ENCODE assay signal across 8 mouse cellular contexts in the genomic region with DNA sequence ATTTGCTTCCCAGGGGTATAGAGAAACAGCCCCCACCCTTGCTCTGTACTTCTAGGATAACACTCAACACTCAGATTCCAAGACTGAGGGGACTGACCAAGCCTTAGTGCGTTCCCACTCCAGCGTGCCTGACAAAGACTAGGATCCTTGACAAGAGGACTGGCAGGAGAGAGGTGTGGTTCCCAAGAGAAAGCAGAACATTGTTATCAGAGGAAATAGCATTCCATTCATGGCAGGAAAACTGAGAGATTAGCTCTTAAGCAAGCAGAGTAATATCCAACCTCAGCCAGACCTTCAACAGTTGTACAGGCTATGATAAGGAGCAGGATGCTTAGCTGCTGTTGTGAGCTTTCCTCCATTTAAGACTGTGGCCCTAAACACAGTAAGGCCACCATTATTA. TPM values are rescaled to one million over a fixed set of nuclear protein-coding genes. Genes with fewer than 3 reads are reported as not detected.
DNase-seq lines count a peak whose midpoint lies in the region; ATAC-seq and TF ChIP-seq lines count a peak whose summit lies in the region.

No protein-coding gene starts in this region.

- no peak overlapping the region for H3K9ac ChIP-seq in intestine, embryonic 14.5 days (ENCODE audit: low read length)
- no peak overlapping the region for H3K9ac ChIP-seq in intestine, postnatal 0 days (ENCODE audit: low read depth, low read length)
- H3K9ac ChIP-seq in heart, embryonic 15.5 days: no peak overlapping the region
- no peak overlapping the region for H3K9ac ChIP-seq in limb, embryonic 15.5 days
- no peak overlapping the region for H3K9ac ChIP-seq in stomach, embryonic 14.5 days (replicated peaks; ENCODE audit: low read depth, low read length)
- H3K9ac ChIP-seq in hindbrain, embryonic 13.5 days: no peak overlapping the region

- H3K4me2 ChIP-seq in intestine, embryonic 14.5 days (ENCODE audit: low read length): no peak overlapping the region
- H3K4me2 ChIP-seq in intestine, postnatal 0 days (replicated peaks; ENCODE audit: low read depth): no peak overlapping the region
- peak overlapping the region; percentile 20 for H3K4me2 ChIP-seq in heart, embryonic 15.5 days
- no peak overlapping the region for H3K4me2 ChIP-seq in limb, embryonic 15.5 days
- no peak overlapping the region for H3K4me2 ChIP-seq in stomach, embryonic 14.5 days (replicated peaks; ENCODE audit: low read depth, low read length)
- H3K4me2 ChIP-seq in hindbrain, embryonic 13.5 days: no peak overlapping the region

- no peaks in the 10 kb centered on the region for H3K27me3 ChIP-seq in intestine, embryonic 14.5 days (replicated peaks; ENCODE audit: control insufficient read depth, insufficient read depth, low read length)
- H3K27me3 ChIP-seq in intestine, postnatal 0 days (replicated peaks; ENCODE audit: control insufficient read depth, insufficient read depth, low read length): no peaks in the 10 kb centered on the region
- no peaks in the 10 kb centered on the region for H3K27me3 ChIP-seq in heart, embryonic 15.5 days
- H3K27me3 ChIP-seq in limb, embryonic 15.5 days: no peaks in the 10 kb centered on the region
- no peaks in the 10 kb centered on the region for H3K27me3 ChIP-seq in stomach, embryonic 14.5 days (ENCODE audit: control insufficient read depth, insufficient read depth, low read length)
- H3K27me3 ChIP-seq in hindbrain, embryonic 13.5 days: no peaks in the 10 kb centered on the region

- no peak for TF ChIP-seq CTCF in intestine, postnatal 0 days (IDR thresholded peaks at IDR 0.05; ENCODE audit: low read depth)

- peaks cover 6% of the 10 kb centered on the region for H3K4me1 ChIP-seq in intestine, embryonic 14.5 days (replicated peaks; ENCODE audit: control insufficient read depth, insufficient read depth, low read length)
- H3K4me1 ChIP-seq in intestine, postnatal 0 days (replicated peaks; ENCODE audit: control insufficient read depth, insufficient read depth, low read length): no peaks in the 10 kb centered on the region
- H3K4me1 ChIP-seq in heart, embryonic 15.5 days (replicated peaks): peaks cover 56% of the 10 kb centered on the region
- peaks cover 12% of the 10 kb centered on the region for H3K4me1 ChIP-seq in limb, embryonic 15.5 days
- peaks cover 25% of the 10 kb centered on the region for H3K4me1 ChIP-seq in stomach, embryonic 14.5 days (ENCODE audit: control insufficient read depth, insufficient read depth, low read length)
- peaks cover 7% of the 10 kb centered on the region for H3K4me1 ChIP-seq in hindbrain, embryonic 13.5 days (replicated peaks)

- WGBS in intestine, embryonic 14.5 days: 50% methylated on average over 2 of the region's 2 CpGs
- WGBS in intestine, postnatal 0 days: 32% methylated on average over 2 of the region's 2 CpGs
- 9% methylated on average over 2 of the region's 2 CpGs for WGBS in heart, embryonic 15.5 days
- WGBS in limb, embryonic 15.5 days: 53% methylated on average over 2 of the region's 2 CpGs
- 48% methylated on average over 2 of the region's 2 CpGs for WGBS in stomach, embryonic 14.5 days
- 64% methylated on average over 2 of the region's 2 CpGs for WGBS in hindbrain, embryonic 13.5 days

- no peaks in the 10 kb centered on the region for H3K36me3 ChIP-seq in intestine, embryonic 14.5 days (ENCODE audit: control insufficient read depth, insufficient read depth, low read length)
- no peaks in the 10 kb centered on the region for H3K36me3 ChIP-seq in intestine, postnatal 0 days (ENCODE audit: control insufficient read depth, insufficient read depth)
- H3K36me3 ChIP-seq in heart, embryonic 15.5 days: no peaks in the 10 kb centered on the region
- H3K36me3 ChIP-seq in limb, embryonic 15.5 days: no peaks in the 10 kb centered on the region
- no peaks in the 10 kb centered on the region for H3K36me3 ChIP-seq in stomach, embryonic 14.5 days (ENCODE audit: control insufficient read depth, insufficient read depth, low read length)
- H3K36me3 ChIP-seq in hindbrain, embryonic 13.5 days: no peaks in the 10 kb centered on the region

- DNase-seq in intestine, embryonic 14.5 days (ENCODE audit: low spot score): no peak
- no peak for DNase-seq in urinary bladder, postnatal 25 days (ENCODE audit: low spot score)
- no peak for DNase-seq in cerebellum, postnatal 14 days

- peak overlapping the region; percentile 48; the same call in 1 of the 2 replicates for H3K27ac ChIP-seq in intestine, embryonic 14.5 days (ENCODE audit: low read depth)
- H3K27ac ChIP-seq in intestine, postnatal 0 days (ENCODE audit: low read depth, low read length): no peak overlapping the region
- H3K27ac ChIP-seq in heart, embryonic 15.5 days: peak overlapping the region; percentile 90
- H3K27ac ChIP-seq in limb, embryonic 15.5 days: peak overlapping the region; percentile 30
- H3K27ac ChIP-seq in stomach, embryonic 14.5 days (ENCODE audit: low read length): peak overlapping the region; percentile 72; the same call in 1 of the 2 replicates
- no peak overlapping the region for H3K27ac ChIP-seq in hindbrain, embryonic 13.5 days

- ATAC-seq in intestine, embryonic 14.5 days (replicated peaks; ENCODE audit: low FRiP score, low TSS enrichment, low read depth): 0 out of 2 replicates have a peak, but pooled peaks have one; percentile 55
- no peak for ATAC-seq in intestine, postnatal 0 days
- peak; percentile 84 for ATAC-seq in heart, embryonic 15.5 days (replicated peaks; ENCODE audit: insufficient number of reproducible peaks, insufficient read depth, low FRiP score, low read depth)
- ATAC-seq in limb, embryonic 15.5 days (ENCODE audit: insufficient number of reproducible peaks, low FRiP score, low TSS enrichment, low read depth): no peak
- ATAC-seq in stomach, embryonic 14.5 days (ENCODE audit: insufficient number of reproducible peaks, insufficient read depth, low FRiP score, low read depth): peak; percentile 62
- no peak for ATAC-seq in hindbrain, embryonic 13.5 days (ENCODE audit: low FRiP score)

- no peak overlapping the region for H3K4me3 ChIP-seq in intestine, embryonic 14.5 days (ENCODE audit: low read depth, low read length)
- H3K4me3 ChIP-seq in intestine, postnatal 0 days (ENCODE audit: low read depth, low read length): no peak overlapping the region
- H3K4me3 ChIP-seq in heart, embryonic 15.5 days: no peak overlapping the region
- no peak overlapping the region for H3K4me3 ChIP-seq in limb, embryonic 15.5 days
- no peak overlapping the region for H3K4me3 ChIP-seq in stomach, embryonic 14.5 days (ENCODE audit: low read depth, low read length)
- no peak overlapping the region for H3K4me3 ChIP-seq in hindbrain, embryonic 13.5 days

- H3K9me3 ChIP-seq in intestine, embryonic 14.5 days (ENCODE audit: control insufficient read depth, low read length): no peaks in the 10 kb centered on the region
- H3K9me3 ChIP-seq in intestine, postnatal 0 days (ENCODE audit: control insufficient read depth): no peaks in the 10 kb centered on the region
- no peaks in the 10 kb centered on the region for H3K9me3 ChIP-seq in heart, embryonic 15.5 days (replicated peaks)
- no peaks in the 10 kb centered on the region for H3K9me3 ChIP-seq in limb, embryonic 15.5 days
- no peaks in the 10 kb centered on the region for H3K9me3 ChIP-seq in stomach, embryonic 14.5 days (ENCODE audit: control insufficient read depth, low read depth, low read length)
- no peaks in the 10 kb centered on the region for H3K9me3 ChIP-seq in hindbrain, embryonic 13.5 days

RNA-seq across cellular contexts. Expression of gene Cavin2, which starts 23.0 kb away (rescaled TPM):
- polyA plus RNA-seq in intestine, embryonic 14.5 days (2014; fragmentation: Nextera tagmentation; extraction: Ambion mirVana): 93.6 and 101 TPM in 2 replicates
- polyA plus RNA-seq in intestine, postnatal 0 days (2015; fragmentation: Nextera tagmentation; extraction: Ambion mirVana): 47.0 and 50.0 TPM in 2 replicates
- polyA plus RNA-seq in heart, embryonic 15.5 days (2015; fragmentation: Nextera tagmentation; extraction: Ambion mirVana): 182 and 194 TPM in 2 replicates
- 48.9 and 71.3 TPM in 2 replicates for polyA plus RNA-seq in limb, embryonic 15.5 days (2015; fragmentation: Nextera tagmentation; extraction: Ambion mirVana)
- polyA plus RNA-seq in stomach, embryonic 14.5 days (2014; fragmentation: Nextera tagmentation; extraction: Ambion mirVana): 88.5 and 94.3 TPM in 2 replicates
- 6.9 and 7.3 TPM in 2 replicates for polyA plus RNA-seq in hindbrain, embryonic 13.5 days (2015; fragmentation: Nextera tagmentation; extraction: Ambion mirVana)

Comparison
In these comparisons a context has a peak if more than half of its experiments do, and no peak if none do; other contexts are left out.
1. ATAC-seq: peak in intestine, embryonic 14.5 days (single experiment), heart, embryonic 15.5 days (single experiment) and stomach, embryonic 14.5 days (single experiment); none in intestine, postnatal 0 days (single experiment), limb, embryonic 15.5 days (single experiment) and hindbrain, embryonic 13.5 days (single experiment).
2. H3K27ac ChIP-seq: peak in intestine, embryonic 14.5 days (single experiment), heart, embryonic 15.5 days (single experiment), limb, embryonic 15.5 days (single experiment) and stomach, embryonic 14.5 days (single experiment); none in intestine, postnatal 0 days (single experiment) and hindbrain, embryonic 13.5 days (single experiment).